ENCODE assay signal across 8 mouse cellular contexts in the genomic region with DNA sequence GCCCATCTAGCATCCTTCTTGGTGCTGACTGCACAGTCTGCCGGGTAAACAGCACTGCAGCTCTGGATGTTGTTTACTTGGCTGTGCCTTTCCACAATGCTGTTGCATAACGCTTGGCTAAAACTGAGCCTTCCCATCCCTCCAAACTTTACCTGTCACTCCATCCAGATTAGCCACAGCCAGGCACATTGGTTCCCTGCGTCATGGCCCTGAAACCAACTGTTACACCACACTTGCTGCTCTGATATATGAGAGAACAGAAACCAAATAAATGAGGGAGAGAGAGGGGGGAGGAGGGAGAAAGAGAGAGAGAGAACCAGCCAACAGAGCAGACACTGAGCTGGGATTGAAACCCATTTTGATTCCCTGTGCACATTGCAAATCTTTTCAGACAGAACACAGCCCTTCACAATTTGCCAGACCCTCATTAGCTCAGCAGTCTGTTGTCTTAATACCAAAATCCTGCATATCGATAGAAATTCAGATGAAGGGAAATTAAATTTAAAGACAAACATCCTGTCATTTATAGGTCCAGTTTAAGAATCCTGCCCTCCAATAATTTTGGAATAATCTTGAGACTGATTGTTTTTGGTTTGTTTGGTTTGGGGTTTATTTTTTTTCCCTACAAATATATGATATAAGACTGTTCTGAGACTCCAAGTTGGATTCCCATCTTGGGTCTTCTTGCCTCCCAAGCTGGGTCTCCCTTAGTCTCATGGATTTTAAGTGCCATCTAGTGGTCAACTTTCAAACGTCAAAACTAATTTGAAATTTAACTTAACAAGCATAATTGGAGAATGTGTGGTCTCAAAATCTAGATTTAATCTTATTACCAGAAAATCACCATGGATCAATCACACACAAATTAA.
A peak's percentile ranks its signal among the peaks of the same experiment; 100 is the strongest.
DNase-seq lines count a peak whose midpoint lies in the region; ATAC-seq and TF ChIP-seq lines count a peak whose summit lies in the region.

No protein-coding gene starts in this region.

- peak; percentile 81 for ATAC-seq in frontal cortex, adult (ENCODE audit: low TSS enrichment)
- peak; percentile 58; the same call in 1 of the 2 replicates for ATAC-seq in intestine, embryonic 15.5 days

- H3K4me3 ChIP-seq in intestine, embryonic 15.5 days (replicated peaks), result no peak overlapping the region

- no peak for DNase-seq in frontal cortex, postnatal 14 days (ENCODE audit: low spot score in 2 of 2)
- peak; percentile 42 for DNase-seq in 416B (ENCODE audit: low read depth)
- DNase-seq in brain, embryonic 14.5 days (ENCODE audit: low read depth), result peak; percentile 92
- peak; percentile 67 for DNase-seq in retina, postnatal 1 day
- DNase-seq in heart, postnatal 4 days, result no peak
- no peak for DNase-seq in thymus, postnatal 36 days

- peak; percentile 47; the same call in 1 of the 2 replicates for TF ChIP-seq CTCF in brain, embryonic 14.5 days (IDR thresholded peaks at IDR 0.05; ENCODE audit: borderline replicate concordance, extremely low read depth, insufficient read depth, insufficient read length)

- H3K36me3 ChIP-seq in intestine, embryonic 15.5 days, result no peaks in the 10 kb centered on the region

- no peaks in the 10 kb centered on the region for H3K9me3 ChIP-seq in intestine, embryonic 15.5 days

- H3K9ac ChIP-seq in intestine, embryonic 15.5 days, result no peak overlapping the region

- H3K27ac ChIP-seq in intestine, embryonic 15.5 days, result no peak overlapping the region

- no peaks in the 10 kb centered on the region for H3K4me1 ChIP-seq in intestine, embryonic 15.5 days (replicated peaks)

- WGBS in intestine, embryonic 15.5 days, result 46% methylated on average over 5 of the region's 5 CpGs

- H3K27me3 ChIP-seq in intestine, embryonic 15.5 days (replicated peaks), result no peaks in the 10 kb centered on the region

- H3K4me2 ChIP-seq in intestine, embryonic 15.5 days (replicated peaks), result no peak overlapping the region

- TF ChIP-seq POLR2A in brain, embryonic 14.5 days (IDR thresholded peaks at IDR 0.05; ENCODE audit: borderline replicate concordance, extremely low read depth, insufficient read depth, insufficient read length, poor library complexity, severe bottlenecking), result no peak

Comparison
In these comparisons a context has a peak if more than half of its experiments do, and no peak if none do; other contexts are left out.
1. DNase-seq: peak in 416B (single experiment), brain, embryonic 14.5 days (single experiment) and retina, postnatal 1 day (single experiment); none in frontal cortex, postnatal 14 days (0 of 2), heart, postnatal 4 days (single experiment) and thymus, postnatal 36 days (0 of 2).